Mouse (Mus musculus) spleen, adult 2 months (tissue): ENCODE measurements at regions not wholly inside any gene's neighbourhood (a gene's known extent, or its start where the extent isn't known, plus 50 kb on each side); places are given as distances from the start of the nearest gene placed in this dataset.
A peak's percentile ranks its signal among the peaks of the same experiment; 100 is the strongest.

Experiments
- DNase-seq, 2 experiments: peaks; one replicate each; pipeline versions ENCODE4 v3.0.0 to v3.0.0-alpha.2; 2012 to 2021; ENCODE audit warnings: low spot score in 2 of 2, low read depth in 1 of 2
- H3K27ac ChIP-seq: fragments of 200-500 bp; 2 replicates; pipeline ENCODE4 v1.5.1; 2012; ENCODE audit warnings: low read length, inconsistent platforms; ENCODE audit not compliant: insufficient read depth
- H3K27me3 ChIP-seq: fragments of 200-500 bp; 2 replicates; pipeline ENCODE4 v1.6.1; 2012; ENCODE audit warnings: mild to moderate bottlenecking, moderate library complexity, low read length, inconsistent platforms; ENCODE audit not compliant: control insufficient read depth, insufficient read depth
- H3K36me3 ChIP-seq: fragments of 200-500 bp; 2 replicates; pipeline ENCODE4 v1.6.1; 2012; ENCODE audit warnings: mild to moderate bottlenecking, low read length, inconsistent platforms; ENCODE audit not compliant: control insufficient read depth, insufficient read depth
- H3K4me1 ChIP-seq: fragments of 200-500 bp; 2 replicates; pipeline ENCODE4 v1.6.1; 2011; ENCODE audit warnings: inconsistent platforms; ENCODE audit not compliant: control insufficient read depth, insufficient read depth, insufficient read length
- H3K4me3 ChIP-seq: fragments of 200-500 bp; 2 replicates; pipeline ENCODE4 v1.5.1; 2011; ENCODE audit warnings: mild to moderate bottlenecking, inconsistent platforms; ENCODE audit not compliant: insufficient read depth, insufficient read length; ENCODE audit errors: extremely low read depth
- CTCF ChIP-seq: fragments of 200-500 bp; IDR thresholded peaks from 2 replicates; pipeline ENCODE4 v1.5.1; 2011; ENCODE audit warnings: mild to moderate bottlenecking, inconsistent platforms; ENCODE audit not compliant: insufficient read depth, insufficient read length, insufficient replicate concordance; ENCODE audit errors: extremely low read depth
- POLR2A ChIP-seq: fragments of 200-500 bp; IDR thresholded peaks from 2 replicates; pipeline ENCODE4 v1.6.1; 2011; ENCODE audit warnings: low read depth, low read length, inconsistent platforms
- WGBS: fragments of 180-500 bp; shearing (Covaris S2); methylation state at CpG from one replicate; pipeline ENCODE4 v1.1.7; 2018; 5-methylcytosine and 5-hydroxymethylcytosine counted together

DNA sequence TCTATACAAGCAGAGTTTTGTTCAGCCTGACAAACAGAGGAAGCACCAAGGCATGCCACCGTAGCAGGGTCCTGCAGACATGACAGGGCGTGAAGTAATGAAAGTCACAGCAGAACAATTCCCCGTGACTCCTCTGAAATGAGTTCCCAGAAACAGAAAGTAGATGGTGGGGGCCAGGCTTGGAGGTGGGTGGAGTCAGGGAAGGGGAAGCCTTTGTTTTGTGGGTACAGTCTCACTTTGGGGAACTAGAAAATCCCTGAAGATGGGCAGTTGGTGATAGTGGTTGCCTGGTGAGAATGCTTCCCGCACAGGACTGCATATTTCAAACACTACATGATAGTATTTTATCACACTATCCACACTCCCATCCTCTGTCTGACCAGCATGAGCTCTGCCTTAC lies 100.4 kb upstream of the Afdn start:
- no peaks in the 10 kb centered on the region for H3K27me3 ChIP-seq
- no peak overlapping the region for H3K4me3 ChIP-seq
- no peaks in the 10 kb centered on the region for H3K36me3 ChIP-seq
- peaks cover 17% of the 10 kb centered on the region; the same call in 1 of the 2 replicates for H3K4me1 ChIP-seq
- H3K27ac ChIP-seq, result peak overlapping the region; percentile 41; the same call in 1 of the 2 replicates
- DNase-seq, result peak in 1 of 2 experiments; percentile 24
- TF ChIP-seq CTCF (no peak), POLR2A (no peak)
- 15% methylated on average over 4 of the region's 4 CpGs for WGBS

DNA sequence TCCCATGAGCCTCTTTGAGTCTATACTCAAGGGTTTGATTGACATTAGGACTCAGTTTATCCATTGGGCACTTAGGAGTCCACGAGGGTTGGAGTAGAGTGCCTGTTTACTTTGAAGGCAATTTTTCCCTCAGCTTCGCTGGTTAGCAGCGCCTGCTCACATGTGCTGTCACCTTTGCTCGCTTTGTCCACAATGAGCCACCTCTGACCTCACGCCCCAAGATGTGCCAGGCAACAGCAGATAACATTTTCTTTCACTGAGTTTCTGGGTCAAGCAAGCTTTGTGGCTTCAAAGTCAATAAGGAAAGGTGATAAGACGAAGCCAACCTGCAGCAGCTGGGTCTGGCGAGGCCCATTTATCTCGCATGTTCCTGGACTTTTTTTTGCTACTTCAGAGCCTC lies 99.3 kb upstream of the Afdn start:
- DNase-seq, result no peak
- no peak overlapping the region for H3K27ac ChIP-seq
- WGBS, result 86% methylated on average over 8 of the region's 8 CpGs

DNA sequence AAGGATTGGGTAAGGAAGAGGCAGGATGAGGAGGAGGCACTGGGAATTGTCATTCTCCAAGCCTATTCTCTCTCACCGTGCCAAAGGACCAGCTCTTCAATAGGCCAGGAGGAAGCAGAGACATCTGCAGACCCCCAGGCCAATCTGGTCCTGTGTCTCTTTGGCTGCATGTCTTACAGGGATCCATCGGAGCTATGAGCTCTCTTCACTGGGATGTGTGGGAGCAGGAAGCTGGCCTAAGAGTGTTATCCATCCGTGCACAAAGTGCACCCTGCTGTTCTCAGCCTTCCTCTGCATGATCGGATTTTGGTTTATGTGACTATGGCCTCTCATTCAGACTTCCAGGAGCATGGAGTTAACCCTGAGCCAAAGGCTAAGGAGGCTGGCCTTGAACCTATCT lies 98.2 kb upstream of the Afdn start:
- TF ChIP-seq CTCF (no peak), POLR2A (no peak)
- no peak for DNase-seq
- Histone ChIP-seq H3K27me3 (no peaks in the 10 kb centered on the region), H3K4me3 (no peak overlapping the region), H3K27ac (no peak overlapping the region), H3K36me3 (no peaks in the 10 kb centered on the region), H3K4me1 (peaks cover 17% of the 10 kb centered on the region; the same call in 1 of the 2 replicates)
- WGBS, result 94% methylated on average over 4 of the region's 4 CpGs

More for the DNA sequence above, 99.3 kb upstream of the Afdn start:
- H3K4me3 ChIP-seq, result no peak overlapping the region
- H3K4me1 ChIP-seq, result peaks cover 17% of the 10 kb centered on the region; the same call in 1 of the 2 replicates
- TF ChIP-seq CTCF (no peak), POLR2A (no peak)
- no peaks in the 10 kb centered on the region for H3K27me3 ChIP-seq
- no peaks in the 10 kb centered on the region for H3K36me3 ChIP-seq
